Mouse (Mus musculus): ENCODE results near the gene Tnfrsf13c.
A peak's percentile ranks its signal among the peaks of the same experiment; 100 is the strongest.
"Not testable (repeated sequence)": the region's sequence is repeated elsewhere in the genome, so short reads cannot be mapped to it uniquely, and the experiment has no call there.

Tnfrsf13c gene

DNA sequence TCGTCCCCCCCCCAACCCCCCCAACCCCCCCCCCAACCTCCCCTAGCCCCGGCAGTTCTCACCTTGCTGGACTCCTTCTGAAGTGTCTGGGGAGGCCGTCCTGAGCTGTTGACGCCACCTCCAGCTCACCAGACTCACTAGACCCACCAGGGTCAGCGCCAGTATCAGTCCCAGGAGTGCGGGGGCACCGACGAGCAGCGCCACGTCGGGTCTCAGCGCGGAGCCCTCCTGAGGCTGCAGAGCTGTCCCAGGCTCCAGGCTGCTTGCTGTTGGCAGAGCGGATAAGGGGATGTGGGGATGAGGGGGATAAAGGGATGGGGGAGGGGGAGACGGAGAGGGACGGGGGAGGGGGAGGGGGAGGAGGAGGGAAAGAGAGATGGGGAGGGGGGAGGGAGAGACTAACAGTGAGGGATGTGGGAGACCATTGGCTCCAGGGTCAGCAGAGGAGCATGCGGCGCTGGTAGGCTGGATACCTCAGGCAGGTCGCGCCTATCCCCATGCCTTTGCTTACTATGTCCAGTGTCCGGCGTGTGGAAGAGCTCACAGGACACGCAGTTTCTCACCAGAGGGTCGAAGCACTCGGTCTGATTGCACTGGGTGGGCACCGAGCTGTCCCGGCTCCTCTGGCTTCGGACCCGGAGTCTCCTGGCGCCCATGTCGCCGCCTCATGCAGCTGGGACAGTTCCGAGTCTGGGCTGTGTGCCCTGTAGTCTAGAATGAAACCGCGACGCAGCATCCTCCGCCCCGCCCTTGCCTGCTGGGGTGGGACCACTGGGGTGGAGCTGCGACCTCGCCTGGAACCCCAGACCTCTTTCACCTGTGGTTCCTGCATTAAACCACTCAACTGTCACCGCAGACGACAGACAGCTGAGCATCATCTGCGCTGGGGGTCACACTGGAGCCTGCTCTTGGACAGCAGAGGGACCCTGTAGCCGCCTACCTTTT lies at the start of gene Tnfrsf13c:
TSS of gene Tnfrsf13c (minus strand) at position 713 of the 945 bp plus-strand sequence.
- ATAC-seq (ENCODE audit: insufficient number of reproducible peaks, low FRiP score, low TSS enrichment) = no peak

DNA sequence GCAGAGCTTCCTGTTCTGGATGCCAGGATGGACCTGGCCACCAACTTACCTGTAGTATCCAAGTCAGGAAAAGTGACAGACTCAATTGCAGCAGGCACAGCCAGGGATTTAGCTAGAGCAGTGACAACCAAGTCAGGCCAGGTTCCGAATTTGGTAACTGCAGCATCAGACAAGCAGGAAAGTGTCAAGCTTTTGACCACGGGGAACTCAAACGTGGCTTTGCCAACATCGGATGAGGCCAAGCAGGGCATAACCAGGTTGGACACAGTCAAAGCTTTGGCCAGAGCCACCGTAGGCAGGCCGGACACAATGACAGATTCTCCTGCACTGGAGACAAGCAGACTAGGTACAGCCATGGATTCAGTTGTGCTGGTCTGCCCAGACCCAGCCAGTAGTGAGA lies 48.1 kb upstream of the Tnfrsf13c start:
- no peak for ATAC-seq (ENCODE audit: insufficient number of reproducible peaks, low FRiP score, low TSS enrichment)

- ATAC-seq (ENCODE audit: insufficient number of reproducible peaks, low FRiP score, low TSS enrichment) = peak; percentile 23; the same call in 1 of the 2 replicates
Observed at GRCm38 (mm10) chr15:82271201-82271600, 47.0 kb upstream of the Tnfrsf13c start.

DNA sequence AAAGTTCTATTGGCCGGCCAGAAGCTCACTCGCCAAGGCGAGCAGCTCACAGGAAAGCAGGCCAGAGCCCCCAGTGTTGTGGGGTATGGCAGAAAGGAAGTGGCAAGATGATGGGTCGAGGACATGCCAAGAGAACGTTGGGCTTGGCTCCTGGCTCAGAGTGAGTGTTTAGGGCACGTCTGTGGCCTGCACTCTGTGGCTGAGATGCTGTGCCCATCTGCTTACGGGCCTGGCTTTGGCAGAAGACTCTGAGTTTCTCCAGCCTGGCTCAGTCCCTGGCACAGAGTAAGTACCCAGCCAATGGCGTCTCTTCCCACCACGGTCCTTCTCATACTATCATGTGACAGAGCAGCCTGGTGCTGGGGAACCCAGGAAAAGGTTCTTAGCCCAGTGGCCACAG lies 44.6 kb upstream of the Tnfrsf13c start:
- ATAC-seq (ENCODE audit: insufficient number of reproducible peaks, low FRiP score, low TSS enrichment) = peak; percentile 73

DNA sequence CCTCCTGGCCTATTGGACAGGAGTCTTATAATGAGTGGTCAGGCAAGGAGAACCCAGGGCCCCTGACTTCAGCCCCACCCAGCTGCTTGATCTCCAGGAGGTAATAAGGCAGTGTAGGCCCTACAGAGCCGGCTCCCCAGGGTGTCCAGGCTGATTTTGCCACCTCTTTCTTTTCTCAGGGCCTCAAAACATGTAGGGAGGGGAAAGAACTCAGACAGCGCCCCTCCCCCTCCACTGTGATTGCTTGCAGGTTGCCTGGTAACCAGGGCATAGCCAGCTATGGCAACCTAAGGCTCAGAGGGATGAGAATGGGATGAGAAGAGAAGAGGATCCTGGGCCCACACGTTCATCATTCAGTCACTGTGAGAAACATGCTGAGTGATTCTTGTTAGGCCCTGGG lies 44.0 kb upstream of the Tnfrsf13c start:
- ATAC-seq (ENCODE audit: insufficient number of reproducible peaks, low FRiP score, low TSS enrichment) = no peak

- no peak for ATAC-seq (ENCODE audit: insufficient number of reproducible peaks, low FRiP score, low TSS enrichment)
Observed at GRCm38 (mm10) chr15:82266356-82266755, 42.2 kb upstream of the Tnfrsf13c start.

DNA sequence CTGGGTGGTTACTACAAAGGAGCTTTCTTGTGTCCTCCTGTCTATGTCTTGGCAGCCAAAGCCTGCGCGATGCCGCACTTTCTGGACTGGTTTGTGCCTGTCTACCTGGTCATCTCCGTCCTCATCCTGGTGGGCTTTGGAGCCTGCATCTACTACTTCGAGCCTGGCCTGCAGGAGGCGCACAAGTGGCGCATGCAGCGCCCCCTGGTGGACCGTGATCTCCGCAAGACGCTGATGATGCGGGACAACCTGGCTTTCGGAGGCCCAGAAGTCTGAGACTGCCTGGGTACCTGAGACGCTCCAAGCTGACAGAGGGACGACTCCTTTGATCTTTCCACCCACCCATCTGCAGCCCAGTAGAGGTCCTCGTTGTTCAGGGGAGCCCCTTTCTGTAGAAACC lies 35.3 kb upstream of the Tnfrsf13c start:
- ATAC-seq (ENCODE audit: insufficient number of reproducible peaks, low FRiP score, low TSS enrichment) = no peak

GRCm38 (mm10) chr15:82255944-82256383 lies 31.8 kb upstream of the Tnfrsf13c start:
- peak; percentile 78 for ATAC-seq (ENCODE audit: insufficient number of reproducible peaks, low FRiP score, low TSS enrichment)

DNA sequence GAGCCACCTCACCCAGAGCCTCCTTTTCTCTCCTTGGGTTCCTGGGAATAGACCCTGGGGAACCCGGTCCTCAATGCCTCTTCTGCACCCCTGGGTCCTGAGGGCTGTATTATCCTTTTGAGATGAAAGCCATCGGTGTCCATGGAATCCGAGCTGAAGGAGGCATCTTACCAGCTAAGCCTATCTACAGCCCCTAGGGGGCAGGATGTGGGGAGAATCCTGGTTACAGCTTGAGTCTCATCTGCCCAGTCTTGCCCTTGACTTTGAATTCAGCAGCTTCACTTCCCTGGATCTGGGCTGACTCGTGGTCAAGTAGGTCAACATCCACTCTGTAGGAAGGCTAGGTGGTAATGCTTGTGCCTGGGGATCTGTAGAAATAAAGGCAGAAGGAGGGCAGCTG lies 31.1 kb upstream of the Tnfrsf13c start:
- ATAC-seq (ENCODE audit: insufficient number of reproducible peaks, low FRiP score, low TSS enrichment) = no peak; the same call in 1 of the 2 replicates

DNA sequence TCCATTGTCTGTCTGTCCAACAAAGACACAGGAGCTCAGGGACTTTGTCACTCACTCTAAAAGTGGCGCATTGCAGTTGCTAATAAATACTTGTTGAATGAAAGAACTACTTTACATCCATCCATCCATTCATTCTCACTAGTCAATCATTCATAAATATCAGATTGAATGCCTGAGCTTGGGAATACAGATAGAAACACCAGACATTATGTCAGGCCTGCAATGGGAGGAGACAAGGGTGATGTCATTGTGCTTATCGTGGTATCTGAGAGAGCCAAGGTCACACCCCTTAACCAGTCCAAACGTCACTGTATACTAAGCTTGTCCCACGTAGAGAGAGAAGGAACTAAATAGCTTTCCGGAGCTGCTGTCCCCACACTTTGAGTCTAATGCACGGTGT lies 27.9 kb upstream of the Tnfrsf13c start, which contains the start of gene 1500009C09Rik:
TSS of gene 1500009C09Rik (plus strand) at position 301 of the 400 bp plus-strand sequence.
- ATAC-seq (ENCODE audit: insufficient number of reproducible peaks, low FRiP score, low TSS enrichment) = no peak

GRCm38 (mm10) chr15:82251579-82251978 lies 27.4 kb upstream of the Tnfrsf13c start:
- no peak for ATAC-seq (ENCODE audit: insufficient number of reproducible peaks, low FRiP score, low TSS enrichment)

DNA sequence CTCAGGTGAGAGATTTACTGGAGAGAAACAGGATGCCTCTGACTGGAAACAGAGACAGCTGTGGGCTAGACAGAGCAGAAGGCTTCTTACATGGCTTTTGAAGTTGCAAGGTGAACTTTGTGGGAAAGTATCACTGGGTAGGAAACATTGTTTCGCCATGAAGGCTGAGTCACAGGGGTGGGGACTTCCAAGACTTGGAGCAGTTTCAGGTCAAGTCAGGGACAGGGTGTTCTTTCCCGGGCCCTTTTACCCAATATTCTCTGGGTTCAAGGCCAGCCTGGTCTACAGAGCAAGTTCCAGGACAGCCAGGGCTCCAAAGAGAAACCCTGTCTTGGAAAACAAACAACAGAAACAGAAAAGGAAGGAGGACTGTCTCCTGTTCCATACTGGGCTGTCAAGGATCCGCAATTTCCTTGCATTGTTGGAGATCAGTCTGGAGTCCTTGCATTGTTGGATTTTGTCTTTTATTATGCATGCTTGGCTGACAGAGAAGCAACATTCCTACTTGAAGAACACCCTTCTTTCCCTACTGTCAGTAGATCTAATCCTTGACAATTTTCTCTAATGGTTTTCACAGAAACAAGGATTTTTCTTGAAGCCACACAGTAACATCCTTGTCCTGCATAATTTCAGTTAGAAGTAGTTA lies 23.1 kb upstream of the Tnfrsf13c start:
- no peak for ATAC-seq (ENCODE audit: insufficient number of reproducible peaks, low FRiP score, low TSS enrichment)

DNA sequence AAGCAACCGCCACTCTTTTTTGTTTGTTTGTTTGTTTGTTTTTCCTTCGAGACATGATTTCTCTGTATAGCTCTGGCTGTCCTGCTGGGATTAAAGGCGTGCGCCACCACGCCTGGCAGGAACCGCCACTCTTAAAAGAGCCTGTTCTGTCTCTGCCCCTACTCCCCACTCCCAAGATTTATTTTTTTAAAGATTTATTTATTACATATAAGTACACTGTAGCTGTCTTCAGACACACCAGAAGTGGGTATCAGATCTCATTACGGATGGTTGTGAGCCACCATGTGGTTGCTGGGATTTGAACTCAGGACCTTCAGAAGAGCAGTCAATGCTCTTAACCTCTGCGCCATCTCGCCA lies 20.6 kb upstream of the Tnfrsf13c start:
- ATAC-seq (ENCODE audit: insufficient number of reproducible peaks, low FRiP score, low TSS enrichment) = not testable (repeated sequence)

- peak; percentile 95 for ATAC-seq (ENCODE audit: insufficient number of reproducible peaks, low FRiP score, low TSS enrichment)
Observed at GRCm38 (mm10) chr15:82244115-82244804, 20.1 kb upstream of the Tnfrsf13c start, which contains the start of gene Cenpm. Gene Cenpm, minus strand, starts transcription at chr15:82244748.

GRCm38 (mm10) chr15:82243742-82244114 lies 19.6 kb upstream of the Tnfrsf13c start:
- ATAC-seq (ENCODE audit: insufficient number of reproducible peaks, low FRiP score, low TSS enrichment) = 0 out of 2 replicates have a peak, but pooled peaks have one; percentile 18

DNA sequence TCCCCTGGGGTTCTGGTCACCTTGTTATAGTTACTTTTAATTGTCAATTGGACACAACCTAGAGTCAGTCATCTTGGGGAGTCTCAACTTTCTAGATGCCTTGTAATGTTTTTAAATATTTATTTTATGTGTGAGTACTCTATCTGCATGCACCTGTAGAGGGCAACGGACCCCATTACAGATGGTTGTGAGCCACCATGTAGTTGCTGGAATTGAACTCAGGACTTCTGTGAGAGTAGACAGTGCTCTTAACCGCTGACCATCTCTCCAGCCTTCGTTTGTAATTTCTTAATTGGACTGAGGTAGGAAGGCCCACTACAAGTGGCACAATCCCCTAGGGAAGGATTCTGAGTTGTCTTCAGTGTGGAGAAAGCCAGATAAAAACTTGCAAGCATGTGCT lies 19.1 kb upstream of the Tnfrsf13c start:
- ATAC-seq (ENCODE audit: insufficient number of reproducible peaks, low FRiP score, low TSS enrichment) = no peak

DNA sequence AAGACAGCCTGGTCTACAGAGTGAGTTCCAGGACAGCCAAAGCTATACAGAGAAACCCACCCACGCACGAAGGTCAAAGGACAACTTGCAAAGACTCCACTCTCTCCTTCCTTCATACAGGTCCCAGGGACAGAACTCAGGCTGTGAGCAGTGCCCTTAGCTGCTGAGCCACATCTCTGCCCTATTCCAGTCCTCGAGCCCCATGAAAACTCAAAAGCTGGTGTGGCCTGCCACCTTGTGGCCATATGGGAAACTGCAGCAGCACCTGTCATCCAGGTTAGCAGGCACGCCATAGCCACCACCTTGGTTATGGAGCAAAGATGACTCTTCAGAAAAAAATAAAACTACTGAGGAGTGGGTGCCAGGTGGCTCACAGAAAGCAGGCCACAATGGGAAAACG lies 12.4 kb upstream of the Tnfrsf13c start:
- ATAC-seq (ENCODE audit: insufficient number of reproducible peaks, low FRiP score, low TSS enrichment) = peak; percentile 37; the same call in 1 of the 2 replicates

DNA sequence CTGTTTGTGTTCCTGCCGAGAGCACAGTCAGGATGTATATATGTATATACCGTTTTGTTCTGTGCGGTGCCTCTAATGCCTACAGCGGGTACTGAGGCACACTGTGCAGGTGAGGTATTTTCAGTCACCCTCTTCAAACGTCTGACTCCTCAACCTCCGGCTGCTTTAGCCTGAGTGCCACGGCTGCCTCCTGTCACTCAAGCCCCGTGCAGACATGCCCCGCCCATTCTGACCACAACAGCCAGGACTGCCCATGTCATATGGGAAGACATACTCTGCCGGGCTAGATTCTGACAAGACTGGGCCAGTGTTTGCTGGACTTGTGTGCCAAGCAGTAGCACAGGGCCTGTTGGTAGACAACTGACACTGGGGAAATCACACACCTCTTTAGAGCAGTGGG lies 11.5 kb upstream of the Tnfrsf13c start:
- ATAC-seq (ENCODE audit: insufficient number of reproducible peaks, low FRiP score, low TSS enrichment) = no peak

DNA sequence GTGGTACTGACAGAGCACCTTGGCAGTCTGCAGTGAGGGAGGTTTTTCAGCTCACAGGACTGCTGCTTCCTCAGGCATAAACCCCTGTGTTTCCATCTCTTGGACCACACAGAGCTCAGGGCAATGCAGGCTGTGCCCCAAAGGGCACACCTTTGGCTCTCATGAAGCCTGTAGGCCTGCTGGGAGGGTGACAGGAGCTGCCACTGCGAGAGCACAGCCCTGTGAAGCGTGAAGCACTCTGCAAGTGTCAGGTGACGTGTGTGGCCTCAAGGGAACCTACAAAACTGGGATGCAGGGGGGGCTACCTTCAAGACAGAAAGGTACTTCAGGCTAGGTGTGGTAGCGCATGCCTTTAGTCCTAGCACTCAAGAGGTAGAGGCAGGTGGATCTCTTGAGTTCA lies 8.5 kb upstream of the Tnfrsf13c start:
- ATAC-seq (ENCODE audit: insufficient number of reproducible peaks, low FRiP score, low TSS enrichment) = peak; percentile 11; the same call in 1 of the 2 replicates

GRCm38 (mm10) chr15:82231591-82232378 lies 7.6 kb upstream of the Tnfrsf13c start:
- ATAC-seq (ENCODE audit: insufficient number of reproducible peaks, low FRiP score, low TSS enrichment) = peak; percentile 77

Data from cerebellum, adult (tissue).